Mouse (Mus musculus): ENCODE measurements around the gene Ubtd1. TPM values are rescaled to one million over a fixed set of nuclear protein-coding genes. Genes with fewer than 3 reads are reported as not detected.

Gene Ubtd1
- polyA plus RNA-seq, 1 experiment, result 31.7 TPM

- WGBS, result 82% methylated on average over 12 of the region's 12 CpGs
- no peak overlapping the region for H3K4me3 ChIP-seq (replicated peaks; ENCODE audit: extremely low read depth, low read depth, low read length)
- DNase-seq, result no peak
- H3K4me1 ChIP-seq (ENCODE audit: control insufficient read depth, insufficient read depth, low read length), result peaks cover 3% of the 10 kb centered on the region
- no peak for TF ChIP-seq CTCF (IDR thresholded peaks at IDR 0.05; ENCODE audit: insufficient read depth, low read length)
These were observed 19.9 kb downstream of the Ubtd1 start for GRCm38 (mm10) chr19:42001253-42001980.

- TF ChIP-seq POLR2A (IDR thresholded peaks at IDR 0.05; ENCODE audit: borderline replicate concordance, extremely low read depth, low read depth, low read length) (no peak), CTCF (IDR thresholded peaks at IDR 0.05; ENCODE audit: insufficient read depth, low read length) (no peak)
- Histone ChIP-seq H3K4me3 (replicated peaks; ENCODE audit: extremely low read depth, low read depth, low read length) (no peak overlapping the region), H3K4me1 (ENCODE audit: control insufficient read depth, insufficient read depth, low read length) (peaks cover 3% of the 10 kb centered on the region)
- WGBS, result 62% methylated on average over 6 of the region's 6 CpGs
- no peak for DNase-seq
These were observed 22.7 kb downstream of the Ubtd1 start for GRCm38 (mm10) chr19:42004258-42004657.

- 31% methylated on average over 3 of the region's 3 CpGs for WGBS
- H3K4me1 ChIP-seq (ENCODE audit: control insufficient read depth, insufficient read depth, low read length), result peaks cover 3% of the 10 kb centered on the region
- H3K4me3 ChIP-seq (replicated peaks; ENCODE audit: extremely low read depth, low read depth, low read length), result no peak overlapping the region
- TF ChIP-seq POLR2A (IDR thresholded peaks at IDR 0.05; ENCODE audit: borderline replicate concordance, extremely low read depth, low read depth, low read length) (no peak), CTCF (IDR thresholded peaks at IDR 0.05; ENCODE audit: insufficient read depth, low read length) (no peak)
- no peak for DNase-seq
These were observed 24.1 kb downstream of the Ubtd1 start for GRCm38 (mm10) chr19:42005616-42006015.

- TF ChIP-seq CTCF (IDR thresholded peaks at IDR 0.05; ENCODE audit: insufficient read depth, low read length), result no peak
- TF ChIP-seq POLR2A (IDR thresholded peaks at IDR 0.05; ENCODE audit: borderline replicate concordance, extremely low read depth, low read depth, low read length), result no peak
- 78% methylated on average over 8 of the region's 8 CpGs for WGBS
- H3K4me1 ChIP-seq (ENCODE audit: control insufficient read depth, insufficient read depth, low read length), result peaks cover 3% of the 10 kb centered on the region; the same call in 1 of the 2 replicates
- no peak overlapping the region for H3K4me3 ChIP-seq (replicated peaks; ENCODE audit: extremely low read depth, low read depth, low read length)
- DNase-seq, result no peak
These were observed 25.0 kb downstream of the Ubtd1 start for GRCm38 (mm10) chr19:42006568-42006967.

- 70% methylated on average over 3 of the region's 3 CpGs for WGBS
- Histone ChIP-seq H3K4me1 (ENCODE audit: control insufficient read depth, insufficient read depth, low read length) (peaks cover 3% of the 10 kb centered on the region; the same call in 1 of the 2 replicates), H3K4me3 (replicated peaks; ENCODE audit: extremely low read depth, low read depth, low read length) (no peak overlapping the region)
- no peak for TF ChIP-seq POLR2A (IDR thresholded peaks at IDR 0.05; ENCODE audit: borderline replicate concordance, extremely low read depth, low read depth, low read length)
- no peak for TF ChIP-seq CTCF (IDR thresholded peaks at IDR 0.05; ENCODE audit: insufficient read depth, low read length)
- DNase-seq, result no peak
These were observed 27.0 kb downstream of the Ubtd1 start for GRCm38 (mm10) chr19:42008586-42008985.

- H3K4me3 ChIP-seq (replicated peaks; ENCODE audit: extremely low read depth, low read depth, low read length), result no peak overlapping the region
- no peak for DNase-seq
- WGBS, result 45% methylated on average over 7 of the region's 7 CpGs
- H3K4me1 ChIP-seq (ENCODE audit: control insufficient read depth, insufficient read depth, low read length), result peaks cover 3% of the 10 kb centered on the region; the same call in 1 of the 2 replicates
- no peak for TF ChIP-seq POLR2A (IDR thresholded peaks at IDR 0.05; ENCODE audit: borderline replicate concordance, extremely low read depth, low read depth, low read length)
- TF ChIP-seq CTCF (IDR thresholded peaks at IDR 0.05; ENCODE audit: insufficient read depth, low read length), result no peak
These were observed 27.5 kb downstream of the Ubtd1 start for GRCm38 (mm10) chr19:42009067-42009466.

GRCm38 (mm10) chr19:42010436-42010835, 28.9 kb downstream of the Ubtd1 start:
- 88% methylated on average over 4 of the region's 4 CpGs for WGBS
- Histone ChIP-seq H3K4me1 (ENCODE audit: control insufficient read depth, insufficient read depth, low read length) (no peaks in the 10 kb centered on the region; the same call in 1 of the 2 replicates), H3K4me3 (replicated peaks; ENCODE audit: extremely low read depth, low read depth, low read length) (no peak overlapping the region)
- no peak for DNase-seq
- no peak for TF ChIP-seq CTCF (IDR thresholded peaks at IDR 0.05; ENCODE audit: insufficient read depth, low read length)
- no peak for TF ChIP-seq POLR2A (IDR thresholded peaks at IDR 0.05; ENCODE audit: borderline replicate concordance, extremely low read depth, low read depth, low read length)

- Histone ChIP-seq H3K4me1 (ENCODE audit: control insufficient read depth, insufficient read depth, low read length) (no peaks in the 10 kb centered on the region), H3K4me3 (replicated peaks; ENCODE audit: extremely low read depth, low read depth, low read length) (no peak overlapping the region)
- no peak for DNase-seq
- WGBS, result 84% methylated on average over 7 of the region's 7 CpGs
- TF ChIP-seq POLR2A (IDR thresholded peaks at IDR 0.05; ENCODE audit: borderline replicate concordance, extremely low read depth, low read depth, low read length) (no peak), CTCF (IDR thresholded peaks at IDR 0.05; ENCODE audit: insufficient read depth, low read length) (no peak)
These were observed 29.6 kb downstream of the Ubtd1 start for GRCm38 (mm10) chr19:42011123-42011522.

GRCm38 (mm10) chr19:42014231-42014825, 32.8 kb downstream of the Ubtd1 start:
- Histone ChIP-seq H3K4me1 (ENCODE audit: control insufficient read depth, insufficient read depth, low read length) (peaks cover 20% of the 10 kb centered on the region), H3K4me3 (replicated peaks; ENCODE audit: extremely low read depth, low read depth, low read length) (no peak overlapping the region)
- DNase-seq, result no peak
- TF ChIP-seq POLR2A (IDR thresholded peaks at IDR 0.05; ENCODE audit: borderline replicate concordance, extremely low read depth, low read depth, low read length), result no peak
- TF ChIP-seq CTCF (IDR thresholded peaks at IDR 0.05; ENCODE audit: insufficient read depth, low read length), result no peak
- WGBS, result 83% methylated on average over 3 of the region's 3 CpGs

GRCm38 (mm10) chr19:42015001-42015400, 33.4 kb downstream of the Ubtd1 start:
- WGBS, result 80% methylated on average over 6 of the region's 6 CpGs
- no peak overlapping the region for H3K4me3 ChIP-seq (replicated peaks; ENCODE audit: extremely low read depth, low read depth, low read length)
- no peak for DNase-seq
- TF ChIP-seq CTCF (IDR thresholded peaks at IDR 0.05; ENCODE audit: insufficient read depth, low read length) (no peak), POLR2A (IDR thresholded peaks at IDR 0.05; ENCODE audit: borderline replicate concordance, extremely low read depth, low read depth, low read length) (no peak)
- H3K4me1 ChIP-seq (ENCODE audit: control insufficient read depth, insufficient read depth, low read length), result peaks cover 23% of the 10 kb centered on the region

Data from lung, adult 2 months (tissue).